Mouse (Mus musculus) monocyte, adult 2 months (primary cell): ENCODE measurements at regions not wholly inside any gene's neighbourhood (a gene's known extent, or its start where the extent isn't known, plus 50 kb on each side); places are given as distances from the start of the nearest gene placed in this dataset.

Source experiments
- DNase-seq, 2 experiments: peaks; one replicate each; pipeline ENCODE4 v3.0.0; 2022; ENCODE audit warnings: low spot score in 2 of 2, low read depth in 1 of 2

DNA sequence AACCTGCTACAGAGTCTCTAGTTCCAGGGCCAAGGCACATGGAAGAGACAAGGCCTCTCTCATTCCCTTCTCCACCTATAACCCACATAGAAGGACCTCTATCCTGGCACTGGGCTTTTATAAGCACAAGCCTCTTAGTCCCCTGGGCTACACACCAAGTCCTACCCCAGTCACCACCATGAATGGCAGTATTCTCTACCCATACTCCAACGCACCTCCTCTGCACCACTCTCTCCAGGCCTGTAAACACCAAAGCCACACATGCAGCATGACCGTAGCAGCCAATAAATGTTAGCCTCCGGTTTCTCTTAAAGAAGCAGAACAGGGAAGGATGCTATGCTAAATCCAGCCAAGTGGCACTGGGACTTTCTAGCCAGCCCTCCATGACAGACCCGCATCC lies 252.1 kb upstream of the Zmiz1 start:
- no peak for DNase-seq

DNA sequence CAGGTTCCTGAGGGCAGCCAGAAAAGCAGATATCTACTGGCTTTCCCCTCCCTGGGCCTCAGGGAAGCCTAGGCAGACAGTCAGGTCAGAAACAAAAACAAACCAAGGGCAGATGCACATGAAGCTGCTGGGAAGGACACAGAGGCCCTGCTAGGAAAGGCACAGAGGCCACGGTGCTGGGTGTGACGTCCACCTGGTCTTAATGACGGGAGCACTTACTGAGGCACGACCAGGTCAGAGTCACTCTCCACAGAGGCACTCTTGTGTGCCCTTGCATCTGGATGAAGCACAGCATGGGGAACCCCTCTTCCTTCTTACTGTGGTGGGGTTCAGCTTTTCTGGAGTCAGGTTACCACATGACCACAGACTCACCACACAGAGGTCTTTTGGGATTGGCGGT lies 251.6 kb upstream of the Zmiz1 start:
- no peak for DNase-seq

DNA sequence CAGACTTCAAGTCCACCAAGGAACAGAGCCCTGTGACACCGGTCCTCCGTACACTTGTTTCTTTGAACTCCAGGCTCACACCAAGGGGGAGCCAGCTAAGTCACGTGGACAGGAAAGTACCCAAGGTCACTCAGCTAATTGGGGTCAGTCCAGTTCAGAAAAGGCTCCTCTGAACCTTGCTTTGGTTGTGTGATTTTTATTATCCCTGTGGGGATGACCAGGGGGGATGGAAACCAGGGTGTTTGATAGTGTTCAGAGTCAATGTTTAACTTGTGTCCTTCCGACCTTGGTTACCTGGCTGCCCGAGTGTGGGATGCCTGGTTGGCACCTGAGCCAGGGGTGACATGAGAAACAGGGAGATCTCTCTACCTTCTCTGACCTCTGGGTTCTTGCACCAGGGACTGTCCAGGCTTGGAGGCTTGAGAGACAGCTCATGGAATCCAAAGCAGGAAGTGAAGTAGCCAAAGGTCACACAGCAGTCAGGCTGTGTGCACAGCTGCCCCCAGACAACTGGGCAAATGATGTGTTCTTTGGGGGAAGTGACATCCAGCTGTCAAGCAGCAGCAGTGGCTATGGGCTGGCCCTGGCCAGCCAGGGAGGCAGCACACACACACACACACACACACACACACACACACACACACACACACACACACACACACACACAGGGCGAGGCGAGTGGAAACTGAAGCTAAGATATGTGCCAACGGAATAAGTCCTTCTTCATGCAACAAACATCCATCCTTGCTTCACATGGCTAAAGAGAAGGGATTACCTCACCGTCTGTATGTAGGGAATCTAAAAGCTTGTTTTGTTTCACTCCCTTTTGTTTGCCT lies 250.5 kb upstream of the Zmiz1 start:
- DNase-seq: no peak

DNA sequence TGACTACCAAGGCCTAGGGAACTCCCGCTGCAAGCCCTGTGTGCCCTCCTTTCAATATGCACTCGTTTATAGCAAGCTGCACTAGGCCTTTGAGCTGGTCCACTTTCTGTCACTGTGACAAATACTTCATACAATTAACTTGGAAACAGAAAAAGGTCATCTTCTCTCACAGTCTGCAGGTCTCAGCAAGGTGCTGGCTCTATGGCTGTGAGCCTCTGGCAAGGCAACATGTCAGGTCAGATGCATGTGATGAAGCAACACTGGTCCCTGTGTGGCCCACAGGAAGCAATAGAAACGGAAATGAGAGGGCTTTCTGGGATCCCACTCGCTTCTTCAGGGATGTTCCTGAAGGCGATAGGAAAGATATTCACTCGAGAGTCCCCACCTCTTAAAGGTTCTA lies 245.9 kb upstream of the Zmiz1 start:
- no peak for DNase-seq

DNA sequence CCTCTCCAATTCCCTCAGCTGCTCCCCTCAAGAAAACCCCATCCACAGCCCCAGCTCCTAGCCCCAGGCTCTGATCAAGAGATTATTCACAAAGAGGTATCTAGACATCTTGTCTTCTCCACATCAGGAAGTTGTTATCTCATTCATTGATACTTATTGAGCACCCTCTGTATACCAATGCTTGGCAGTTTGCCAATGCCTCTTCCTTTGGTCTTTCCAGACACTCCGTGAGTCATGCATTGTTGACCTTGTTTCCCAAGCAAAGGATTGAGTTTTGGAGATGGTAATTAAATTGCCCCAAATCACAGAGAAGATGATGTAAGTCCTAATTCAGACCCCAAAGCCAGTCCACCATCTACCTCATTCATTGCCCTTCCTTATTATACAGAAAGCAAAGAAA lies 235.9 kb upstream of the Zmiz1 start:
- DNase-seq: no peak

DNA sequence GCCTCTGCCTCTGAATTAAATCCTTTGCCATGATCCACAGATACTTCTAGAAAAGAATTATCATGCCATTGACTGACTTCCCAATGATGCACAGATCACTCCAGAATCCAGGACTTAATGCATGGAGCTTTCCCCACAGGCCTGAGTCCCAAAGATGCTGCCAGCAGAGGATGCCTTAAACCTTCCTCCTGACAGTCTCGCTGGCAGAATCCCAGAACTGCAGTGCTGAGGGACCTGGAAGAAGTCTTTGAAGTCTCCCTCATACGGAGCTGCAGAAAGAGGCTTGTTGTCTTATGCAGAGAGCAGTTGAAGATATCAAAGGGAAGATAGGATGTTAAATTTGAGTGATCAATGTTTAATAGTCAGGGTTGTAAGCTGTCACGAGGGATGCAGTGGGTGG lies 233.8 kb upstream of the Zmiz1 start:
- no peak for DNase-seq

DNA sequence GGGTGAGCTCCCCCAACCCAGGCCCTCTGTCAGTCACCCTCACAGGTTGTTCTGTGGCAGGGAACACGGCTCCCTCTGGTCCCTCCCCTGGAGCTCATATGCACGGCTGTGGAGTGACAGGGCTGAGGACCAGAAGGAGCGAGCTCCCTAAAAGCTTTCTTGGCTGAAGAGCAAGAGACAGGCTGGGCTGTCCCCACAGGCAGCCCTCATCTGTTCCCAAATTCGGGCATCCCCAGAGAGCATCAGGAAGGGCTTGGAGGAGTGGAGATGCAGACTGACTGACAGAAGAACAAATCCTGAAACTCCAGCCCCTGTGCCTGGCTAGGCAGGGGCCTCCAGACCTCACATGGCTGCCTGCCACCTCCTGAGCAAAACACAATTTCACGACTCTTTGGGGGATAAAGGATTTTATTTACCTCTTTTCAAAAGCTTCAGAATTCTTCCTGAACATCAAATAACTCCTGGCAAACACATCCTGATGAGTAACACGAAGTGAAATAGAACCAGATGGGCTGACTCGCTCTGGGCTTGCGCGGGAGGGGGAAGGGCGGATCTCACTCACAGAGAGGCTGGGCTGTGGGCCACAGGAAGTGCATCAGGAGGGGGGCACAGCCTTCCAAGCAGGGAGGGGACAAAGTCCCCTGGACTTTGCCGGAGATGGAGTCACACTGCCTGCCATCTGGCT lies 232.7 kb upstream of the Zmiz1 start:
- no peak for DNase-seq

DNA sequence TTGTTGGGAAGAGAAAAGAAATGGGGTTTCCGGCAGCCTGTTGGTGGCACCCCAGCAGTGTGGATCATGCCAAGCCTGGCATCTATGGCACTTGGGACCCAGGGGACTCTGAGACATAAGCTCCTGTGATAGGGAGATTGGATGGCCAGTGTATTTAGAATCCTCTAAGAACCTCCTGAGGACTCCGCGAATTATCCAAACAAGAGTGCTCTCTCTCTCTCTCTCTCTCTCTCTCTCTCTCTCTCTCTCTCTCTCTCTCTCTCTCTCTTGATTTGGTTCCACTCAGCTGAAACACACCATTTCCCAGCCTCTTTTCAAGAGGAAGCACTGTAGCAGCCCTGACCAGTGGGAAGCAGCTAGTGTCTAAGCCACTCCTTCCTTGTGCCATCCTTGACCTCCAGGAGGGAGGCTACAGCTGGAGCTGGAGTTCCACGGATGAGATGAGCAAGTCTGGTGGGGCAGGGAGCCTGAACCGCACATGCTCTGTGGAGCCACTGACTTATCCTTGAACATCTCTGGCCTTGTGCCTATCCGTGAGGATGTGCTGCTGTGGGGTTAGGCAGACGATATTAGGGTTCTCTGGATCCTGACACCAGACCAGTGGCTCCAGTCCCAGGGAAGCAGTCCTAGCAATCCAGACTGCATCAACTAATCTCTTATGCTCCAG lies 232.0 kb upstream of the Zmiz1 start:
- DNase-seq: no peak

DNA sequence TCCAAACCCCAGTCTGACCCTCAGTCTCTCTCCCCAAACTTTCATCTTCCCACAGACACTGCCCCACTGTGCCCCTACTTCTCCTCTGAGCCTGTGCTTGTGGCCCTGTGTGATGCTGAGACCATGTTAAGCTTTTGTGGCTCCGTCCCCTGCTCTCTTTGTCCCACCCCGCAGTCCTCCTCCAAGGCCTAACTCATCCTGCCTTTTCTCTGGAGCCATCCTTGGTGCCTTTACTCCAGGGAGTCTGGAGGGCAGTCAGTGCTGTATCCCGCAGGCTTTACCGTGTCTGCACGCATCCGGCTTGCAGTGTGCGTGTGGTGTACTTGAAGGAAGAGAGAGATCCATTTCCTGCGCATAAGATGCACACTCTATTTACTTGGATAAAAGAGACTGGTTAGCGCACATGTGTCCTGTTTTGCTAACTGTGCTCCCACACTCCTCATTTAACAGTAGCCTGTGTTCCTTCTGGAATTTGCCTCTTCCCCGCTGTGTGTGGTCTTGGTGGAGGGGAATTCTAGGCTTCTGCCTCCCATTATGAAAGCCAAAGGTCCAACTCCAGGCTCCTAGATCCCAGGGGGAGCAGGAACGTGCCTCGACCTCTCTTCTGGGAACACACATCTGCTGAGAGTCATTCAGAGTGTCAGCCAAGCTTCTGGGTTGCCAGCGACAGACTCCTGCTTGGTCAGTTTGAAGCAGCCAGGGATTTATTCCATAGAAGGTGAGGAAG lies 230.5 kb upstream of the Zmiz1 start:
- no peak for DNase-seq

DNA sequence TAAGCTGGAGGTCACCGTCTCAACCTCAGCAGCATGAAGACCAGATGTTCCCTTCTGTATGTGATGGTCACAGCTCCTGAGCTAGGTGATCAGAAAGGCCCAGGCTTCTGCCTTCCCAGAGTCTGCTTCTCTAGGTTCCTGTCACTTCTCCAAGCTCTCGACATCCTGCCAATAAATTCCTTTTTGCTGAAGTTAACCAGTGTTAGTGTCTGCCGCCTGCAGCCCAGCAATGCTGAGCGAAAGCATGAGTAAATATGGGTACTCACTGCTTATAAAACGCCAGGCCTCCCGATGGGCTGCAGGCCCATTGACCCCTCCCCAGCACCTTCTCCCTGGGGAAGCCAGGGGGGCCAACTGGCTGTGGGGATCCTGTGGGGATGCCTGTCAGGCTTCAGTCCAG lies 229.4 kb upstream of the Zmiz1 start:
- DNase-seq: no peak

DNA sequence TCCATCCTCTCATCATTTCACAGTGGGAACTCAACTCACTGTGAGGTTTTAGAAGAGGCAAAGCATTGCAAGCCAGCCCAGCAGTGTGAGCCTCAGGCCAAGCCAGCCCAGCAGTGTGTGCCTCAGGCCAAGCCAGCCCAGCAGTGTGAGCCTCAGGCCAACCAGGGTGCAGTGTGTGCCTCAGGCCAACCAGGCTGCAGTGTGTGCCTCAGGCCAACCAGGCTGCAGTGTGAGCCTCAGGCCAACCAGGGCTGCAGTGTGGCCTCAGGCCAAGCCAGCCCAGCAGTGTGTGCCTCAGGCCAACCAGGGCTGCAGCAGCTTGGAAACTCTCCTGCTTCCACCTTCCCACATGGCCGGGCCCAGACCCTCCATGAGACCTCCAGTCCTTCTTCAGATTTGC lies 227.1 kb upstream of the Zmiz1 start:
- DNase-seq: no peak

DNA sequence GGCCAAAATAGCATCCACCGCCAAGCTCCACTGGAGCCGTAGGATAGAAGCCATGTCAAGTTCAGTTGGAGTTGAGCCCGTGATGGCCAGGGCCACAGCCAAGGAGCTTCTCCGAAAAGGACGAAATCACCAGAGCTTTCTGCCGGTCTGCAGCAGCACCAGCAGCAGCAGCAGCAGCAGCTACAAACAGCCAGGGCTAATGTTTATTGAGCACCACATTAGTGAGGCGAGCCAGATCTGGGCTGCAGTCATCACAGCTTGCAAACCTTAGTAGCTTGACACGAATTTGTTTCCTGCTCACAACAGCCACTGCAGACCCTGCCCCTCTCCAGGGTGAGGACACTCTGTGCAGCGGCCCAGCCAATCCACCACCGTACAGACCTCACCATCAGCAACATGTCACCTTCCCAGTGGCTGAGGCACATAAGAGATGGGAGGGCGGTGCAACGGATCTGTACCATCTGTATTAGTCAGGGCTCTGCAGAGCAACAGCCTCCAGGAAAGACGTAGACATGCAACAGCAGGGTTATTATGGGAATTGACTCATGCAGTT lies 222.5 kb upstream of the Zmiz1 start:
- DNase-seq: no peak

DNA sequence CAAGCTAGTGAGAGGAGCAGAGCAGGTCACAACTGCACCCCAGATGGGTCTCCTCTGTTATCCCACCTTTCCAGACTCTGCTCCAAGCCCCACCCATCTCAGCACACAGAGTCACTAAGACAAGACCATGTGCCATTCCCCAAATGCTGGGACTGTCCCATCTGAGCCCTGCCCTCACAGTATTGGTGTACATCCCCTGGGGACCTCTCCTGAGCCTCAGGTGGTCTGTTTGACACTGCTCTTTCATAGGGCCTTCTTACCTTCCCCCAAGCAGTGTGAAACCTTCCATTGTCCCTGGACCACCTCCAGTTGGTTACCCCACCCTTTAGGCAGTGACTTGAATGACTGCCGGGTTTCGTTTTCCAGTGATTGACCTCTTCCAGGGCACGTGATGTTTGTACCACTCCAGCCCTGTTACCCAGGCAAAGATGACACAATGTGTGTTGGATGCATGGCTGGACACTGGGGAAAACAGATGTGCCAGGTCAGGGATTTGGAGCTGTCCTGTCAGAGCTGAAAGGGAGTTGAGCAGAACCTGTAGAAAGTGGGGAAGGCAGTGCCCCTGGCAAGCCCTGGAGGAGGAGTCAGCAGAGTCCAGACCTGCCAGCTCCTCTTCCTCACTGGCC lies 219.5 kb upstream of the Zmiz1 start:
- no peak for DNase-seq

DNA sequence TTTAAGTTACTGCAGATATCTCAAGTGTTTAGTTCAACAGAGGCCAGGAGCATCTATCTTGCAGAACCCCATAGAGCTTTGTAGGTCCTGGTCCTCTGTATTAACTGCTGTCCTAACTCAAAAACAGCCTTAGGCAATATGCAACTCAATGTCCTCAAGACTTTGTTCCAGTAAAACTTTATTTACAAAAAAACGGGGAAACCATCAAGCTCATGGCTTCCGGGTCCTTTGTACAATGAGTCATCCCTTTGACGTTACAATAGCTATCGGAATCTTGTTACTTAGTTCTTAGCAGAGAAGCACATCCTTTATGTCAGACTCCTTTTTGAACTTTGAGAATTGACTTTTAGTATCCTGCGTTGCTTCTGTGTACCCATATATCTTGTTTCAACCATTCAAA lies 216.2 kb upstream of the Zmiz1 start:
- DNase-seq: no peak

DNA sequence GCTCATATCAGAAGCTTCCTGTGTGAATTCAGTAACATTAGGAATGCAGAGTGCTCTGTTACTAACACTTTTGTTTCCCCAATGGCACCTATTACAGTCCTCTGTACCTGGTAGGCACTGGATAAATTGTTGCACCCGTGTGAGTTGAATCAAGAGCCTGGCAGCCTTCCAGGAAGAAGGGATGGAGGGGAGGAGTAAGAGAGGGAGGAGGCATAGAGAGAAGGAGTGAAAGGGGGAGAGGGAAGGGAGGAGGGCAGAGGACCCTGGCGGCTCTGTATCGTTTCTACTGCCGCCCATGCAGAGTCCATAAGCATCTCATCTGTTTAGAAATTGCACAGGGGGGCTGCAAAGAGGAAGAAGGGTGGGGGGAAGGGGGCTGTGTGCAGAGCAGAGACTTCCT lies 215.7 kb upstream of the Zmiz1 start:
- DNase-seq: no peak

DNA sequence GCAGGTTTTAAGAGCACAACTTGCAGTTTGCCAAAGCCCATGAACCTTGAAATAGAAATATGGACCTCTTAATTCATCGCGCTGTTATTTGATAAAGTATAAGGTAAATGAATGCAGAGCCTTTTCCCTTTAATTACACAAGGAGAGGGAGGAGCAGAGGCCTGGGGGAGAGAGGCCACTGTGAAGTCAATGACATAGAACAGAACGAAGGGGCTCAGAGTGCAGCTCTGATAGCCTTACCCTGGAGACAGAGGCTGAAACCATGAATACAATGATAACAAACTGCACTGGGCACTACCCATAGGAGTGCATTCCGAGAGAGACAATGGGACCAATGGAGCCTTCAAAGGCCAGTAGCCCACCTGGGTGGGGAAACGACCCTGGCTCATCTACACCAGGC lies 215.3 kb upstream of the Zmiz1 start:
- DNase-seq: no peak

DNA sequence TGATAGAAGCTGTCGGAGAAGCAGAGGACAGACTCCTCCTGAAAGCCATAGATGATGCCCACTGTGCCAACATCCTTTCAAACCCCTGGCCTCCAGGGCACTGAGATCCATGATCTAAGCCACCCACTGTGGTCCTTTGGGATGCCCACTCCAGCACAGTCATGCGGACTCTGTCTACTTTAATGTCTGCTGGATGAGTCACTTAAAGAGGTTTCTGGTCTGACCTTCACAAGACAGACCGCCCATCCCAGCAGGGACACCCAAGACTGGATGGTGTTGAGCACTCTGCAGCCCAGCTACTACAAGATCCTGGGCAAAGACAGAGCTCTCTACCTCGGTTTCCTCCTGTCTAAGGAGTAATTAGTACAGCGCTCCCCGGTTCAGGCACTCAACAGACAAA lies 214.1 kb upstream of the Zmiz1 start:
- DNase-seq: no peak

DNA sequence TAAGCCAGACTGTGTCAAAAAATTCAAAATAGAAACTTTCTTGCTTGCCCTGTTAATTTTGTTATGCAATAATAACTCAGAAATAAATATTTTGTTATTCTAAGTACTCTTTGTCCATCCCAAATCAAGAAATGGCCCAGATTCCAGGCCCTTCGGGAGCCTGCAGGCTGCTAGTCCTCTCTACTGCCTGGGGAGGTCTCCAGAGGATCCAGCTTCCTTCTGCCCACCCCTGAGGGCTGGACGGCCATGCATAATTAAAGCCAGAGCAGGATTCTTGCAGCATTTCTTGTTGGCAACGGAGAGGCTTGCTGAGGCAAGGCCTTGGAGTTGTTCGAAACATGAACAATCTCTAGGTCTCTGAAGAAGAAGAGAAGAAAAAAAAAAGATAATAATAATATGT lies 213.3 kb upstream of the Zmiz1 start:
- no peak for DNase-seq

DNA sequence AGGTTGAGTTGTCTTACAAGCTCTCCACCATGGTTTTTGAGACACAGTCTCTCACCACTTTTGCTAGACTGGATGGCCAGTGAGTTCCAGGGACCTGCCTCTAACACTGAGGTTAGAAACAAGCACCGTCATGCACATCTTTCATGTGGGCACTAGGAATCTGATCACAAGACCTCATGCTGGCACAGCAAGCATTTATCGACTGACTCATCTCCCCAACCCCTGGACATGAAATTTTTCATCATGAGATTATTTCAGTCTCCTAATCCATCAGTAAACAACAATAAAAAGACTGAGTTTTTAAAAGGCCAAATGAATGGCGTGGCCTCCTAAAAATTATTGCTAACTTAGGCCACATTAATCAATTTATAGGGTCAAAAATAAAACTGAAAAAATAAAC lies 210.0 kb upstream of the Zmiz1 start:
- DNase-seq: no peak

DNA sequence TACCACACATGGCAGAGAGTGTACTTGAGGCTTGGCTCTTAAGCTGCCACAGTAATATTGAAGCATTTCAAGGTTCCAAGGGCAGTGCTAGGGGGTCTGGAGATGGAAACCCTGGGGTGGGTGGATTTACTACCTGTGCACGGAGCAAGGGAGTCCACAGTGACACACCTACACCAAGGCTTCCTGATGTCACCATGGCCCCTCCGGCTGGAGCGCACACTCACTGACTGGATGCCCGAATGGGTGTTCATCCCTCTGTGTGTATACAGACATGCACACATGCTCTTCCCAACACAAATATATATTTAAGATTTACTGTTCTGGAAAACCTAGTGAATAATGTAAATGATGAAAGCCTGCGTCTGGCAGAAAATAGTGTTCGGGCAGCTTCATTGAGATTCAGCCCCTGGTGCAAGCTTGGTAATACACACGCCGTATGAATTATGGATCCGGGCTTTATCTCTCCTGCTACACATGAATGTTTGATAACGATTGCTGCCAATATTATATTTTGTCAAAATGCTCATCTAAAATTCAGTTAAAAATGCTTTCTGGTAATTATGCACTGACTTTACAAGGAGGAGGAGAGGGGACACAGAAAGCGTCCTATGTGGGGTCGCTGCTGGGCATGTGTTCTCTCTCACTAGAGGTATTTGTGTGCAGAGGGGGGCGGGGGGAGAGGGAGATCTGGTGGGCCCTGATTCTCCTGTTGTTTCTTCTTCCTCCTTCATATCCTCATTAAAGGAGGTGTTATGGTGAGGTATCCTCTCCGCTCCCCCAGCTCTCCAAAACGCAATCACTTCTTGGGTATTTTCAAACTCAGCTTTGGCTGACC lies 205.8 kb upstream of the Zmiz1 start:
- no peak for DNase-seq
